Mouse (Mus musculus): ENCODE measurements around the gene Plppr4.

DNA sequence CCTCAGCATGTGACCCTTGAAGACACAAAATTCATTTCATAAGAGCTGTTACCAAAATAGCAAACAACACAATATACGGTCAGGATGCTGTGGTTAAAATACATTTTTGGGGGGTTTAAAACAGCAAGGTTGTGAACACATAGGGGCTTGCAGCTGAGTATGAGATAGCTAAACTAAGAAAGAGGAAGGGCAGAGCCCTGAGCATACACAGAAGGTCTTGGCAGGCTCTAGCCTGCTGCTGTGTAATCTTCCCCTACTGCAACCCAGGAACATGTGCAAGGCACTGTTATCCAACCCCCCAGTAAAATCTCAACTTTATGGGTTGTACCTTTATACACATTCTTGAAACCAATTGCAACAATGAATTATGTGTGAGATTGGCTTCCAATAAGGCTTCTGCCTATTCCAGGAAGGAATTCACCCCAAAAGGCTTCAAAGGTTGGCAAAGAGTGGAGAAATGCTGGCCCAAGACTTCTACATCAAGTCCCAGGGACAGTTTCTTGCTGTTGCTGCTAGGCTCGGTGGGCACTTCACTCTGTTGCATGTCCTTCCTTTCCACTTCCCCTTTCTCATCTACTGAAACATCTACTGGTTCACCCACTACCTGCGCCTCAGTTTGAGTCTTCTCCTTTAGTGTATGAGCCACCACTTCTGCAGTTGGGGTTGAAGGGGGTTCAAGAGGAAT, 51.6 kb downstream of the Plppr4 start:
- no peak for TF ChIP-seq RCOR1 (IDR thresholded peaks at IDR 0.05; ENCODE audit: low read depth, low read length)
- no peak for TF ChIP-seq ZC3H11A (IDR thresholded peaks at IDR 0.05; ENCODE audit: low read depth, low read length)
- TF ChIP-seq UBTF (IDR thresholded peaks at IDR 0.05; ENCODE audit: borderline replicate concordance, insufficient read depth, low read depth, low read length) = no peak
- no peak for TF ChIP-seq ZKSCAN1 (IDR thresholded peaks at IDR 0.05; ENCODE audit: low read depth, low read length)
- no peak for TF ChIP-seq EP300 (IDR thresholded peaks at IDR 0.05; ENCODE audit: low read depth in 1 of 2, low read length in 2 of 2)
- no peak for TF ChIP-seq MEF2A (IDR thresholded peaks at IDR 0.05; ENCODE audit: extremely low read depth, insufficient replicate concordance, low read depth, low read length, poor library complexity, severe bottlenecking)
- TF ChIP-seq CTCF (IDR thresholded peaks at IDR 0.05 in 2 of 3, conservative IDR thresholded peaks at IDR 0.05 in 1 of 3; ENCODE audit: control insufficient read depth in 1 of 3, insufficient read depth in 1 of 3, low read depth in 2 of 3, low read length in 3 of 3, poor library complexity in 1 of 3, severe bottlenecking in 1 of 3) = no peak
- no peak for TF ChIP-seq POLR2A (IDR thresholded peaks at IDR 0.05; ENCODE audit: control insufficient read depth in 1 of 2, insufficient read depth in 1 of 2, low read depth in 1 of 2, low read length in 2 of 2, poor library complexity in 1 of 2)
- TF ChIP-seq ETS1 (IDR thresholded peaks at IDR 0.05; ENCODE audit: low read depth, low read length) = no peak
- no peak for TF ChIP-seq JUND (IDR thresholded peaks at IDR 0.05; ENCODE audit: low read depth, low read length)
- TF ChIP-seq TCF12 (IDR thresholded peaks at IDR 0.05; ENCODE audit: low read depth, low read length) = no peak
- TF ChIP-seq GATA1 (IDR thresholded peaks at IDR 0.05; ENCODE audit: low read depth, low read length) = no peak
- TF ChIP-seq HCFC1 (IDR thresholded peaks at IDR 0.05; ENCODE audit: low read depth, low read length) = no peak
- TF ChIP-seq USF2 (IDR thresholded peaks at IDR 0.05; ENCODE audit: borderline replicate concordance in 1 of 2, insufficient read depth in 1 of 2, low read depth in 1 of 2, low read length in 2 of 2) = no peak

All from MEL (cell line).